In the genomic region with DNA sequence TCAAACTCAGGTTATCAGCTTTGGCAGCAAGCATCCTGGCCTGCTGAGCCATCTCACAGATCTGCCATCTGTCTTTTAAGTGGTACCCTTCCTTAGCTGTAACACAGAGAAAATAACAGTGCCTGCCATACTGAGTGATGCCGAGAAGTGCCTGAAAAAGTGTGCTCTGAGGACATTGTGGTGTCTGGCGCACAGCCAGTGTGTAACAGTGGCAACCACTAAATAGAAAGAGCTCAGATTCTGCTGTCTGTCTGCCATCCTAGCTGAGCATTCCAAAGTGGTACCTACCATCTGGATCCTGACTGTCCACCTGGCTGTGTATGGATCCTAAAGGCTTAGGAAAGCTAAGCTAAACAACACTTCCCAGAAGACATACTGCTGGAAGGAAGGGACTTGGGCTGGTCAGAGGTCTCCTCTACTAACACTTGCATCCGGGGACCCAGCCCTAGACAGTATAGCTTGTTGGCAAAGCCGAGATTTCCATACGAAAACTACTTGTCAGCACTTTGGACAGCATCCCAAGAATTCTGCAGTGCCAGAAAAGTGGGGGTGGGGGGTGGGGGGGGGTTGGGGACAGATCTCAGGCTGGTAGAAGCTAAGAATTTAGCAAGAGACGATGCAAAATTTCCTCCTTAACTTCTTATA, we compare ENCODE assay signal across 17 mouse cellular contexts. TPM values are rescaled to one million over a fixed set of nuclear protein-coding genes. Genes with fewer than 3 reads are reported as not detected.
A peak's percentile ranks its signal among the peaks of the same experiment; 100 is the strongest.
DNase-seq lines count a peak whose midpoint lies in the region; ATAC-seq lines count a peak whose summit lies in the region.
"Had no signal": no experiment of that assay in that cellular context is flagged by ENCODE, and none has a peak within 500 bp of the region (broad histone marks: within the 10 kb centered on the region; RNA-seq: fewer than 3 reads in every experiment).

No protein-coding gene starts in this region.

- H3K27me3 ChIP-seq in hindbrain, embryonic 13.5 days: no peaks in the 10 kb centered on the region
- no peaks in the 10 kb centered on the region for H3K27me3 ChIP-seq in hindbrain, embryonic 12.5 days
- H3K27me3 ChIP-seq: embryonic facial prominence, embryonic 13.5 days; liver, embryonic 12.5 days; stomach, embryonic 15.5 days had no signal

- no peak overlapping the region for H3K4me3 ChIP-seq in hindbrain, embryonic 13.5 days
- H3K4me3 ChIP-seq in hindbrain, embryonic 12.5 days: no peak overlapping the region
- H3K4me3 ChIP-seq: embryonic facial prominence, embryonic 13.5 days; liver, embryonic 12.5 days; neural tube, embryonic 13.5 days; stomach, embryonic 15.5 days had no signal

- peak overlapping the region; percentile 1; the same call in 1 of the 2 replicates for H3K27ac ChIP-seq in hindbrain, embryonic 13.5 days
- H3K27ac ChIP-seq in hindbrain, embryonic 12.5 days: no peak overlapping the region
- H3K27ac ChIP-seq: embryonic facial prominence, embryonic 13.5 days; liver, embryonic 12.5 days; neural tube, embryonic 13.5 days; stomach, embryonic 15.5 days had no signal

- H3K4me2 ChIP-seq in hindbrain, embryonic 13.5 days: no peak overlapping the region
- no peak overlapping the region for H3K4me2 ChIP-seq in hindbrain, embryonic 12.5 days (replicated peaks)
- H3K4me2 ChIP-seq: embryonic facial prominence, embryonic 13.5 days; liver, embryonic 12.5 days; neural tube, embryonic 13.5 days; stomach, embryonic 15.5 days had no signal

- no peak overlapping the region for H3K9ac ChIP-seq in hindbrain, embryonic 13.5 days
- H3K9ac ChIP-seq in hindbrain, embryonic 12.5 days: no peak overlapping the region
- H3K9ac ChIP-seq: embryonic facial prominence, embryonic 13.5 days; liver, embryonic 12.5 days; neural tube, embryonic 13.5 days; stomach, embryonic 15.5 days had no signal

- intact Hi-C loops in heart, postnatal 14 days (cut with DNase I): no loop called here

- H3K9me3 ChIP-seq in hindbrain, embryonic 13.5 days: no peaks in the 10 kb centered on the region
- H3K9me3 ChIP-seq in hindbrain, embryonic 12.5 days (replicated peaks): no peaks in the 10 kb centered on the region
- H3K9me3 ChIP-seq: embryonic facial prominence, embryonic 13.5 days; liver, embryonic 12.5 days; neural tube, embryonic 13.5 days; stomach, embryonic 15.5 days had no signal

- H3K36me3 ChIP-seq in hindbrain, embryonic 13.5 days: no peaks in the 10 kb centered on the region
- no peaks in the 10 kb centered on the region for H3K36me3 ChIP-seq in hindbrain, embryonic 12.5 days
- H3K36me3 ChIP-seq: embryonic facial prominence, embryonic 13.5 days; liver, embryonic 12.5 days; neural tube, embryonic 13.5 days; stomach, embryonic 15.5 days had no signal

- DNase-seq in right cerebral cortex, postnatal 14 days: peak; percentile 47
- no peak for DNase-seq in right cerebral cortex, adult 18-20 months
- peak; percentile 58 to 70 for DNase-seq in cerebellum, postnatal 25 days
- no peak for DNase-seq in kidney, adult 8-10 months
- no peak for DNase-seq in heart, postnatal 14 days
- DNase-seq: adrenal gland, postnatal 10 days; heart, adult 11 months; kidney, postnatal 10 days; thymus, postnatal 25 days had no signal

- 78% methylated on average over 6 of the region's 6 CpGs for WGBS in hindbrain, embryonic 13.5 days
- WGBS in hindbrain, embryonic 12.5 days: 80% methylated on average over 6 of the region's 6 CpGs

- peaks cover 10% of the 10 kb centered on the region; the same call in 1 of the 2 replicates for H3K4me1 ChIP-seq in hindbrain, embryonic 13.5 days (replicated peaks)
- H3K4me1 ChIP-seq in hindbrain, embryonic 12.5 days: peaks cover 12% of the 10 kb centered on the region; the same call in 1 of the 2 replicates
- H3K4me1 ChIP-seq: liver, embryonic 12.5 days; stomach, embryonic 15.5 days had no signal

- no peak for ATAC-seq in hindbrain, embryonic 13.5 days (ENCODE audit: low FRiP score)
- no peak for ATAC-seq in hindbrain, embryonic 12.5 days (ENCODE audit: low FRiP score)
- ATAC-seq in activated CD4-positive, CD25-positive, alpha-beta regulatory T cell, adult 4 months: no peak
- ATAC-seq: inflammation-experienced regulatory T-cells, adult 6 months; liver, embryonic 12.5 days had no signal

RNA-seq across cellular contexts. Expression of a gene that starts 58.5 kb away (rescaled TPM):
- polyA plus RNA-seq in hindbrain, embryonic 13.5 days (2015; fragmentation: Nextera tagmentation; extraction: Ambion mirVana): 62.7 and 66.8 TPM in 2 replicates
- polyA plus RNA-seq in hindbrain, embryonic 12.5 days (2016; fragmentation: Nextera tagmentation; extraction: Ambion mirVana): 57.6 and 59.7 TPM in 2 replicates
- polyA plus RNA-seq in activated CD4-positive, CD25-positive, alpha-beta regulatory T cell, adult 4 months (2017; shearing (Covaris generic)): 10 to 100 TPM; 32.1 to 36.8 TPM
- 10 to 100 TPM; 17.6 to 18.7 TPM for total RNA-seq in heart, postnatal 14 days (2021)

RNA-seq across cellular contexts. Expression of a gene that starts 58.6 kb away (rescaled TPM):
- polyA plus RNA-seq in hindbrain, embryonic 13.5 days (2015; fragmentation: Nextera tagmentation; extraction: Ambion mirVana): 92.7 and 94.9 TPM in 2 replicates
- polyA plus RNA-seq in hindbrain, embryonic 12.5 days (2016; fragmentation: Nextera tagmentation; extraction: Ambion mirVana): 86.3 and 88.2 TPM in 2 replicates
- polyA plus RNA-seq in activated CD4-positive, CD25-positive, alpha-beta regulatory T cell, adult 4 months (2017; shearing (Covaris generic)): 100 to 1,000 TPM in 1 of 2 experiments, 10 to 100 TPM in 1; 54.6 to 103 TPM
- total RNA-seq in heart, postnatal 14 days (2021): 10 to 100 TPM; 41.5 to 42.8 TPM

Comparison
In these comparisons a context has a peak if more than half of its experiments do, and no peak if none do; other contexts are left out.
1. DNase-seq: peak in right cerebral cortex, postnatal 14 days (single experiment) and cerebellum, postnatal 25 days (2 of 2); none in right cerebral cortex, adult 18-20 months (single experiment), kidney, adult 8-10 months (0 of 2) and heart, postnatal 14 days (0 of 2).